ENCODE assay signal across 8 mouse cellular contexts in genomic region chr9:56089778-56090520, GRCm38 (mm10). TPM values are rescaled to one million over a fixed set of nuclear protein-coding genes. Genes with fewer than 3 reads are reported as not detected.
DNase-seq lines count a peak whose midpoint lies in the region; ATAC-seq lines count a peak whose summit lies in the region.

Gene Pstpip1, plus strand, starts transcription at chr9:56089962.

- 0 out of 2 replicates have a peak within 1 kb of the TSS, but pooled peaks have one; percentile 3 for H3K27ac ChIP-seq in brown adipose tissue, adult 24 weeks (replicated peaks; ENCODE audit: low read depth, low read length)
- no peak within 1 kb of the TSS for H3K27ac ChIP-seq in forebrain, embryonic 16.5 days (ENCODE audit: low read length)
- peak within 1 kb of the TSS; percentile 22; the same call in 1 of the 2 replicates for H3K27ac ChIP-seq in neural tube, embryonic 14.5 days (ENCODE audit: low read depth, low read length)

- no peaks in the 10 kb centered on the region for H3K4me1 ChIP-seq in brown adipose tissue, adult 24 weeks (ENCODE audit: control insufficient read depth, insufficient read depth, insufficient read length, low read length)
- H3K4me1 ChIP-seq in forebrain, embryonic 16.5 days (replicated peaks; ENCODE audit: control insufficient read depth, insufficient read depth, low read length), result peaks cover 8% of the 10 kb centered on the region
- peaks cover 3% of the 10 kb centered on the region; the same call in 1 of the 2 replicates for H3K4me1 ChIP-seq in neural tube, embryonic 14.5 days (ENCODE audit: control insufficient read depth, insufficient read depth, low read length)

- no peaks in the 10 kb centered on the region for H3K36me3 ChIP-seq in forebrain, embryonic 16.5 days (ENCODE audit: control insufficient read depth, insufficient read depth)
- H3K36me3 ChIP-seq in neural tube, embryonic 14.5 days (ENCODE audit: control insufficient read depth, insufficient read depth, low read length), result no peaks in the 10 kb centered on the region

- H3K4me3 ChIP-seq in brown adipose tissue, adult 24 weeks (ENCODE audit: insufficient read depth, low read depth, low read length), result peak within 1 kb of the TSS; percentile 44
- no peak within 1 kb of the TSS for H3K4me3 ChIP-seq in forebrain, embryonic 16.5 days (replicated peaks; ENCODE audit: low read length)
- no peak within 1 kb of the TSS for H3K4me3 ChIP-seq in neural tube, embryonic 14.5 days (ENCODE audit: low read depth, low read length)

- H3K9me3 ChIP-seq in forebrain, embryonic 16.5 days (ENCODE audit: control insufficient read depth, low read length), result no peaks in the 10 kb centered on the region
- H3K9me3 ChIP-seq in neural tube, embryonic 14.5 days (ENCODE audit: control insufficient read depth, low read length), result no peaks in the 10 kb centered on the region

- 23% methylated on average over 22 of the region's 22 CpGs for WGBS in forebrain, embryonic 16.5 days
- WGBS in neural tube, embryonic 14.5 days, result 31% methylated on average over 22 of the region's 22 CpGs

- no peaks in the 10 kb centered on the region for H3K27me3 ChIP-seq in forebrain, embryonic 16.5 days (replicated peaks; ENCODE audit: control insufficient read depth, insufficient read depth, low read length)
- H3K27me3 ChIP-seq in neural tube, embryonic 14.5 days (ENCODE audit: control insufficient read depth, insufficient read depth, low read length), result no peaks in the 10 kb centered on the region

- H3K4me2 ChIP-seq in forebrain, embryonic 16.5 days (ENCODE audit: low read length), result peak within 1 kb of the TSS; percentile 37; the same call in 1 of the 2 replicates
- H3K4me2 ChIP-seq in neural tube, embryonic 14.5 days (ENCODE audit: low read depth, low read length), result no peak within 1 kb of the TSS

- intact Hi-C loops in heart, postnatal 14 days (cut with DNase I), result no loop called here

- peak within 1 kb of the TSS; percentile 14; the same call in 1 of the 2 replicates for H3K9ac ChIP-seq in forebrain, embryonic 16.5 days (replicated peaks; ENCODE audit: low read depth, low read length)
- 0 out of 2 replicates have a peak within 1 kb of the TSS, but pooled peaks have one; percentile 30 for H3K9ac ChIP-seq in neural tube, embryonic 14.5 days (replicated peaks; ENCODE audit: low read depth, low read length)

- peak; percentile 87 for DNase-seq in CD4-positive, CD25-positive, alpha-beta regulatory T cell, adult 2 months (ENCODE audit: low read depth, low spot score)
- DNase-seq in heart, postnatal 14 days, result peak; percentile 84 to 87
- DNase-seq in kidney, postnatal 4 days, result peak; percentile 82 to 86
- peak; percentile 62 for DNase-seq in lung, adult 18-20 months
- DNase-seq in testis, postnatal 10 days (ENCODE audit: low spot score), result peak; percentile 86

- ATAC-seq in forebrain, embryonic 16.5 days, result peak; percentile 93
- ATAC-seq in neural tube, embryonic 14.5 days (ENCODE audit: low read depth), result peak; percentile 75; the same call in 1 of the 2 replicates

RNA-seq across cellular contexts. Expression of gene Pstpip1, which starts in this region (rescaled TPM):
- 1.2 and 2.9 TPM in 2 replicates for polyA plus RNA-seq in brown adipose tissue, adult 24 weeks (2012; ENCODE audit: insufficient read depth, insufficient read length, missing spikeins)
- 0.29 and 0.70 TPM in 2 replicates for polyA plus RNA-seq in forebrain, embryonic 16.5 days (2015; fragmentation: Nextera tagmentation; extraction: Ambion mirVana)
- total RNA-seq in heart, postnatal 14 days (2021), result 1 to 10 TPM; 1.1 to 3.2 TPM
- 0.40 and 1.2 TPM in 2 replicates for polyA plus RNA-seq in neural tube, embryonic 14.5 days (2014; fragmentation: Nextera tagmentation; extraction: Ambion mirVana)

Comparison
In these comparisons a context has a peak if more than half of its experiments do, and no peak if none do; other contexts are left out.
1. Peak in ATAC-seq, H3K9ac ChIP-seq and H3K4me2 ChIP-seq in forebrain, embryonic 16.5 days; RNA of the gene not detected or under 1 TPM.